Mouse (Mus musculus): ENCODE measurements around the gene Trp53bp2.

DNA sequence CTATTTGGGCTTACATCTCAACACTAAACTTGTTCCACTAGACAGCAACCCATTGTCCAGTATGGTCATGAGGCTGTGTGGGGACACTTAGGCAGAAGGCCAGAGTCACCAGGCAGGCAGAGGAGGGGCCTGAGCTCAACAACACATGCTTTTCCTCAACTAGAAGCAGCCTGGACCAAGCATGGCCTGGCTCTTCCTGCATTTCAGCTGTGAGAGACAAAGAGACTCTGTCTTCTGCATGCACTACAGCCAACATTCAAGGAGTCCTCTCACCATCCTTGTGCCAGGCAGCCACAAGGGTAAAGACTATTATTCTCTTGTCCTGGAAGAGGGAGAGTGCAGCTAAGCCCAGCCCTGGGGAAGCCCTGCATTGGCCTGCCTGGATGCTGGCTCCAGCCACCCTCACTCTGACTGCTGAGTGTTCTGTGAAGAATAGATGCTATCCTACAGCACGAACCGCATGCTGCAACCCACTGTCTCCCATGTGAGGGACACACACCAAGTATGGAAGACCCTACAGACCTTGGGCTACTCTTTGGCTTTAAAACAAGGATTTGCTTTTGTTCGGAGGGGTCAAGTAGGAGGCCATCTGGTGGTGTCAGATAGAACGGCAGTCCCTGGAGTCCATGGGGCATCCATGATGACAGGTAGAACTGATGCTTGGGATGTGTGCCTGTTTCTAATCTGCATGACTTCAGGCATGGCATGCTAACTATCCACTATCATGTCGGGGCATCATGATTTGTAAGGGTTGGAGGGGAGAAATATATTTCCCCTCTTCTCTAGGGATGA, 66.2 kb downstream of the Trp53bp2 start:
- TF ChIP-seq CTCF (IDR thresholded peaks at IDR 0.05; ENCODE audit: low read depth, low read length) (peak; percentile 37), POLR2A (IDR thresholded peaks at IDR 0.05; ENCODE audit: insufficient read depth, low read length) (no peak)
